Mouse (Mus musculus) ES-E14 (cell line): ENCODE measurements at regions not wholly inside any gene's neighbourhood (a gene's known extent, or its start where the extent isn't known, plus 50 kb on each side); places are given as distances from the start of the nearest gene placed in this dataset.

ENCODE experiments used
- CHD2 ChIP-seq: IDR thresholded peaks from 2 replicates; pipeline ENCODE4 v1.6.1; 2014; ENCODE audit warnings: mild to moderate bottlenecking, low read depth, low read length, inconsistent platforms
- ZC3H11A ChIP-seq: IDR thresholded peaks from 2 replicates; pipeline ENCODE4 v1.6.1; 2012; ENCODE audit warnings: low read depth, mild to moderate bottlenecking, inconsistent platforms, low read length, borderline replicate concordance
- ZNF384 ChIP-seq: IDR thresholded peaks from 2 replicates; pipeline ENCODE4 v1.6.1; 2012; ENCODE audit warnings: low read depth, low read length, inconsistent platforms

DNA sequence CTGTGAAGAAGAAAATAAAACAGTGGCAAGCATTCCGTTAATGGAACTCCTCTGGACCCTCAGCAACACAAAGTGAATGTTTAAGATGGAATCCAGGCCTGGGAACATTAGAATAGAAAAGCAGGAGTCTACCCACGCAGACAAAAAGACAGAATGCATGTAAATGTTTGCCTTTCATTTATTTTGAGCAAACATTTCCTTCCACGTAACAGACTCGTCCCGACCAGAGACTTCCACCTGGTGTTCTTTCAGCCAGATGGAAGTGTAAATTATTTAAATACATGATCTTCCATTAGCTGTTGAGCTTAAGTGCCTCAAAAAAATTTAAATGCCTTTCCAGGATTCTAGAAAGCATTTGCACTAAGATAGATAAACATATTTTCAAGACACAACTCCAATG, 722.3 kb downstream of the 1700064H15Rik start:
- TF ChIP-seq ZC3H11A (no peak), CHD2 (no peak), ZNF384 (no peak)
